Mouse (Mus musculus) thymus, adult 2 months (tissue): ENCODE measurements around the gene Samd8.

ENCODE experiments used
- CTCF ChIP-seq: fragments of 200-500 bp; IDR thresholded peaks from 2 replicates; pipeline ENCODE4 v1.5.1; 2012; ENCODE audit warnings: mild to moderate bottlenecking, control low read depth, low read length, moderate library complexity, borderline replicate concordance; ENCODE audit not compliant: control insufficient read depth, poor library complexity, insufficient read depth; ENCODE audit errors: extremely low read depth
- POLR2A ChIP-seq: fragments of 200-500 bp; IDR thresholded peaks from 2 replicates; pipeline ENCODE4 v1.6.1; 2012; ENCODE audit warnings: mild to moderate bottlenecking, low read length, control low read depth, moderate library complexity; ENCODE audit not compliant: control insufficient read depth, poor library complexity, insufficient read depth; ENCODE audit errors: extremely low read depth

- no peak for TF ChIP-seq POLR2A
- TF ChIP-seq CTCF = no peak
Measured at GRCm38 (mm10) chr14:21772506-21773281, 22.4 kb downstream of the Samd8 start.
